Mouse (Mus musculus): Measurements from ENCODE around the gene Ptpn21. TPM values are rescaled to one million over a fixed set of nuclear protein-coding genes. Genes with fewer than 3 reads are reported as not detected.

The Ptpn21 gene
- 8.3 and 9.9 TPM in 2 replicates for polyA plus RNA-seq (2015; fragmentation: Nextera tagmentation; extraction: Ambion mirVana)

DNA sequence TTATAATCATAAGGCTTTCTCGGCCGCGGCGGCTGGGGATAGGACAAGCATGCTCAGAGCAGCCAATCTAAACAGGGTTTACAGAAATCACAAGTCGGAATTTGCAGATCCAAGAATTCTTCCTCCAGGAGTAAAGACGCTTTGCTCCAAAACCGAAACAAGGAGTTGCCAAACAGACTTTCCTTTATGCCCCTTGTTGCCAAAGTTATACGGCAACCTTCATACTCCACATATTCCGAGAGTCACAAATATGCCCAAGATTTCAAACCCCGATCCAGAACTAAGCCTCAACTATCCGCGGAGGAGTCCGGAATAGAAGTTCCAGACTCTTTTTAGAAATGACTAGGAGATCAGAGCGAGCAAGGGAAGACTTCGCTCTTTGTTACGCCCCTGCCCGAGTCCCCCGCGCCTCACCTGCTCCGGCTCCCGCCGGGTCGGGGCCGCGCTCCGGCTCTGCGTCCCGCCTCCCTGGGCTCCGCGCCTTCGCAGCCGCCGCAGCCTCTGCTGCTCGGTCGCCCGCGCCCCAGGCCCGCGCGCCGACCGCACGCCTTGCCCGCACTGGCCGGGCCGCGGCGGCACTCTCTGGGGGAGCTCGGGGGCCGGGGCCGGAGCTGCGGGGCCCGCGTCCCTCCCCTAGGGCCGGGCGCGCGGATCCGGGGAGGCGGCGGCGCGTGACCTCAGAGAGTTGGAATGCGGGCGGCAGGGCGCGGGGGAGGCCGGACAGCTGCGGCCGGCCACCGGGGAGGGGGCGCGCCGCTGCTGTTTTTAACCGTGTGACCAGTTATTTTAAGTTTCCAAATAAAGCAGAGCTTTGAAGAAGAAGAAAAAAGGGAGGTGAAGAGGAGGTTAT lies at the start of gene Ptpn21:
Ptpn21 (minus strand) TSS at position 455 of the 850 bp plus-strand sequence.
- peak within 1 kb of the TSS; percentile 59 for H3K4me2 ChIP-seq
- WGBS = under 1% methylated on average over 75 of the region's 75 CpGs
- H3K36me3 ChIP-seq = no peaks in the 10 kb centered on the region
- H3K4me3 ChIP-seq = peak within 1 kb of the TSS; percentile 85
- peaks cover 40% of the 10 kb centered on the region for H3K4me1 ChIP-seq (replicated peaks)
- H3K9me3 ChIP-seq (replicated peaks) = no peaks in the 10 kb centered on the region
- peak; percentile 77 for ATAC-seq (replicated peaks; ENCODE audit: insufficient number of reproducible peaks, insufficient read depth, low FRiP score, low read depth)
- peak within 1 kb of the TSS; percentile 97 for H3K9ac ChIP-seq
- H3K27ac ChIP-seq = peak within 1 kb of the TSS; percentile 98
- H3K27me3 ChIP-seq = no peaks in the 10 kb centered on the region

DNA sequence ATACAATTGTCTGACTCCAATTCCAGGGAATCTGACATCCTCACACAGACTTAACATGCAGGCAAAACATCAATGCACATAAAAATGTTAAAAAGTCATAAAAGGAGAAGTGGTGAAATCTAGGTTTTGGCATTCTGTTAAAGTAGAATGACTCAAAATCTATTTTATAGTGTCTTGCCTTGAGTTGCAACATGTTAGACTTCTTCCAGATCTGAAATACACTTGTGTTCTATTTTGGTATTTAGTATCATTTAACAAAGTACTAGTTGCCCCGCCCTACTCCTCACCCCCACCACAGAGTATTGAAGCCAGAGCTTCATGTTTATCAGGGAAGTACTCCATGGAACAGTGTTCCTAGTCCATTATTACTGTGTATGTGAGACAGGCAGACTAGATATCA lies 47.0 kb upstream of the Ptpn21 start:
- peaks cover 77% of the 10 kb centered on the region for H3K36me3 ChIP-seq

DNA sequence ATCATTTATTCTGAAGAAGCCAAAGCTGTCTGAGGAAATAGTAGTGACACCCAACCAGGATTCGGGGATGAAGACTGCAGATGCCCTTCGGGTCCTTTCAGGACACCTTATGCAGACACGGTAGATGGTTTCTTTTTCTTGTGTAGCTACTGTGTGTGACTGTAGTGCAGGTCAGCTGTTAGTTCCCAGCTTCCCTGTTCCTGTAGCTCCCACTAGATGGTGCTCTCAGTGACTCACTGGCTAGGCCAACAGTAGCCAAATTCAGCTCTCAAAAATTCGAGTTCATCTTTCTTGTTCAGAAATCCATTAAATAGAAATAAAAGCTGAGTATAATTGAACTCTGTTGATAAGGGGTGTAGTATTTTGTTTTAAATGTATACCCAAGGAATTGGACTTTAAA lies 41.9 kb upstream of the Ptpn21 start:
- Histone ChIP-seq H3K27me3 (no peaks in the 10 kb centered on the region), H3K9me3 (replicated peaks) (no peaks in the 10 kb centered on the region), H3K4me1 (replicated peaks) (no peaks in the 10 kb centered on the region), H3K4me2 (no peak overlapping the region), H3K4me3 (no peak overlapping the region), H3K27ac (no peak overlapping the region), H3K9ac (no peak overlapping the region), H3K36me3 (peaks cover 79% of the 10 kb centered on the region)
- WGBS = 79% methylated on average over 4 of the region's 4 CpGs
- ATAC-seq (replicated peaks; ENCODE audit: insufficient number of reproducible peaks, insufficient read depth, low FRiP score, low read depth) = no peak

More for the DNA sequence above, 47.0 kb upstream of the Ptpn21 start:
- Histone ChIP-seq H3K4me1 (replicated peaks) (no peaks in the 10 kb centered on the region), H3K4me3 (no peak overlapping the region), H3K27me3 (no peaks in the 10 kb centered on the region), H3K9ac (no peak overlapping the region), H3K27ac (no peak overlapping the region), H3K4me2 (no peak overlapping the region), H3K9me3 (replicated peaks) (no peaks in the 10 kb centered on the region)
- WGBS = 95% methylated on average over 1 of the region's 1 CpGs
- ATAC-seq (replicated peaks; ENCODE audit: insufficient number of reproducible peaks, insufficient read depth, low FRiP score, low read depth) = no peak

GRCm38 (mm10) chr12:98777509-98777908 lies 40.3 kb upstream of the Ptpn21 start:
- ATAC-seq (replicated peaks; ENCODE audit: insufficient number of reproducible peaks, insufficient read depth, low FRiP score, low read depth) = no peak
- Histone ChIP-seq H3K27me3 (no peaks in the 10 kb centered on the region), H3K4me3 (no peak overlapping the region), H3K27ac (no peak overlapping the region), H3K9ac (no peak overlapping the region), H3K9me3 (replicated peaks) (no peaks in the 10 kb centered on the region), H3K36me3 (peaks cover 70% of the 10 kb centered on the region), H3K4me2 (no peak overlapping the region), H3K4me1 (replicated peaks) (no peaks in the 10 kb centered on the region)
- 78% methylated on average over 3 of the region's 3 CpGs for WGBS

GRCm38 (mm10) chr12:98766241-98766640 lies 29.0 kb upstream of the Ptpn21 start:
- no peak for ATAC-seq (replicated peaks; ENCODE audit: insufficient number of reproducible peaks, insufficient read depth, low FRiP score, low read depth)
- Histone ChIP-seq H3K27me3 (no peaks in the 10 kb centered on the region), H3K9ac (no peak overlapping the region), H3K4me2 (no peak overlapping the region), H3K4me1 (replicated peaks) (no peaks in the 10 kb centered on the region), H3K4me3 (no peak overlapping the region), H3K27ac (no peak overlapping the region), H3K36me3 (peaks cover 72% of the 10 kb centered on the region), H3K9me3 (replicated peaks) (no peaks in the 10 kb centered on the region)
- 80% methylated on average over 2 of the region's 2 CpGs for WGBS

GRCm38 (mm10) chr12:98759700-98760099 lies 22.5 kb upstream of the Ptpn21 start:
- H3K27me3 ChIP-seq = no peaks in the 10 kb centered on the region
- H3K4me2 ChIP-seq = no peak overlapping the region
- H3K4me1 ChIP-seq (replicated peaks) = no peaks in the 10 kb centered on the region
- no peaks in the 10 kb centered on the region for H3K9me3 ChIP-seq (replicated peaks)
- H3K4me3 ChIP-seq = no peak overlapping the region
- 92% methylated on average over 6 of the region's 6 CpGs for WGBS
- H3K9ac ChIP-seq = no peak overlapping the region
- H3K27ac ChIP-seq = no peak overlapping the region
- peaks cover 67% of the 10 kb centered on the region for H3K36me3 ChIP-seq
- ATAC-seq (replicated peaks; ENCODE audit: insufficient number of reproducible peaks, insufficient read depth, low FRiP score, low read depth) = no peak

- no peaks in the 10 kb centered on the region for H3K4me1 ChIP-seq (replicated peaks)
- no peak for ATAC-seq (replicated peaks; ENCODE audit: insufficient number of reproducible peaks, insufficient read depth, low FRiP score, low read depth)
- H3K27ac ChIP-seq = no peak overlapping the region
- H3K9me3 ChIP-seq (replicated peaks) = no peaks in the 10 kb centered on the region
- no peak overlapping the region for H3K4me3 ChIP-seq
- H3K9ac ChIP-seq = no peak overlapping the region
- H3K4me2 ChIP-seq = no peak overlapping the region
- H3K36me3 ChIP-seq = peaks cover 59% of the 10 kb centered on the region
- no peaks in the 10 kb centered on the region for H3K27me3 ChIP-seq
- WGBS = 82% methylated on average over 6 of the region's 6 CpGs
Observed at GRCm38 (mm10) chr12:98757636-98758035, 20.4 kb upstream of the Ptpn21 start.

- Histone ChIP-seq H3K27me3 (no peaks in the 10 kb centered on the region), H3K27ac (peak overlapping the region; percentile 92), H3K9me3 (replicated peaks) (no peaks in the 10 kb centered on the region), H3K4me3 (peak overlapping the region; percentile 93), H3K4me1 (replicated peaks) (peaks cover 26% of the 10 kb centered on the region), H3K36me3 (no peaks in the 10 kb centered on the region), H3K4me2 (peak overlapping the region; percentile 70), H3K9ac (peak overlapping the region; percentile 95)
- no peak for ATAC-seq (replicated peaks; ENCODE audit: insufficient number of reproducible peaks, insufficient read depth, low FRiP score, low read depth)
- WGBS = under 1% methylated on average over 13 of the region's 14 CpGs
Observed at GRCm38 (mm10) chr12:98747380-98747753, 10.2 kb upstream of the Ptpn21 start.

DNA sequence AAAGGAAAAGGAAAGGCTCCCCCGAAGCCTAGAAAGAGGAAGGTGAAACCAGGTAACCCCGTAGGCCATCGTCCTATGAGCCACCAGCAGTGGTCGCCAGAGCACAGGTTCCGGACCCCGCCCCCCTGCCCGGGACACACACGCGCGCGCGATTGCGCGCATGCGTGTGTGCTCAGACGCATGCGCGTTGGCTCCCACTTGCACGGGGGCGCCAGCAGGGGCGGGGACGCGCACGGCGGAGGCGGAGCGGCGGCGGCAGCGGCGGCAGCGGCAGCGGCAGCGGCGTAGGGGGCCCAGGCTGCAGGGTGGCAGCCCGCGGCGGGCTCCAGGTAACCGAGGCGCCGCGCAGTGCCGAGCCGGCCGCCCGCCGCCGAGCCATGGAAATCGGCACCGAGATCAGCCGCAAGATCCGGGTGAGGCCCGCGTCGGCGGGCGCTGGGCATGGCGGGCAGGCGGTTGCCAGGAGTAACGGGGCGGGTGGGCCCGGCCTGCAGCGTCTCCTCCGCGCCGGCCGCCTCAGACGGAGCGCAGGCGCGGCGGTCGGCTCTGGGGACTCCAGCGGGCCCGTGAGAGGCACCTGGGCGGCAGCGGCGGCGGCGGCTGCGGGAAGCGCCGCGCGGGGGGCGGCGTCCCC lies 9.7 kb upstream of the Ptpn21 start, which contains the start of gene Zc3h14:
Zc3h14 (plus strand) TSS at position 219 of the 634 bp plus-strand sequence.
- H3K27ac ChIP-seq = peak within 1 kb of the TSS; percentile 92
- H3K4me1 ChIP-seq (replicated peaks) = peaks cover 26% of the 10 kb centered on the region
- peak; percentile 92 for ATAC-seq (replicated peaks; ENCODE audit: insufficient number of reproducible peaks, insufficient read depth, low FRiP score, low read depth)
- H3K36me3 ChIP-seq = no peaks in the 10 kb centered on the region
- H3K9me3 ChIP-seq (replicated peaks) = no peaks in the 10 kb centered on the region
- H3K4me3 ChIP-seq = peak within 1 kb of the TSS; percentile 93
- no peaks in the 10 kb centered on the region for H3K27me3 ChIP-seq
- H3K9ac ChIP-seq = peak within 1 kb of the TSS; percentile 95
- H3K4me2 ChIP-seq = peak within 1 kb of the TSS; percentile 70
- WGBS = under 1% methylated on average over 74 of the region's 87 CpGs

DNA sequence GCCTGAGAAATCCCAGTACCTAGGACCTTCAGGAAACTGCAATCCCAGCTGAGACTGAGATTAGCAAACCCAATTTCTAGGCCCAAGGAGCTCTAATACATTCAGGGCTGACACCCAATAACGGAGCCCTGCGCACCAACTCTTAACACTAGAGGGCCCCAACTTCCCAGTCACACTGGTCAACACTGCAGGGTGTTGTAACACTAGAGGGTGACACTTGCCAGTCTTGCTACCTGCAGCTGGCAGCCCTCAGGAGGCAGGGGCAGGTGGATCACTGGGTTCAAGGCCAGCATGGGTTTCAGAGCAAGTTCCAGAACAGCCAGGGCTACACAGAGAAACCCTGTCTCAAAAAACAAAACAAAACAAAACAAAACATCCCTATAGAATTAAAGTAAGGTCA lies 8.9 kb upstream of the Ptpn21 start:
- H3K4me1 ChIP-seq (replicated peaks) = peaks cover 31% of the 10 kb centered on the region
- H3K36me3 ChIP-seq = no peaks in the 10 kb centered on the region
- no peaks in the 10 kb centered on the region for H3K9me3 ChIP-seq (replicated peaks)
- H3K27me3 ChIP-seq = no peaks in the 10 kb centered on the region
- H3K27ac ChIP-seq = 0 out of 2 replicates have a peak overlapping the region, but pooled peaks have one; percentile 30
- no peak overlapping the region; the same call in 1 of the 2 replicates for H3K4me3 ChIP-seq
- WGBS = 14% methylated on average over 2 of the region's 2 CpGs
- H3K9ac ChIP-seq = no peak overlapping the region
- peak; percentile 44; the same call in 1 of the 2 replicates for ATAC-seq (replicated peaks; ENCODE audit: insufficient number of reproducible peaks, insufficient read depth, low FRiP score, low read depth)
- H3K4me2 ChIP-seq = no peak overlapping the region

DNA sequence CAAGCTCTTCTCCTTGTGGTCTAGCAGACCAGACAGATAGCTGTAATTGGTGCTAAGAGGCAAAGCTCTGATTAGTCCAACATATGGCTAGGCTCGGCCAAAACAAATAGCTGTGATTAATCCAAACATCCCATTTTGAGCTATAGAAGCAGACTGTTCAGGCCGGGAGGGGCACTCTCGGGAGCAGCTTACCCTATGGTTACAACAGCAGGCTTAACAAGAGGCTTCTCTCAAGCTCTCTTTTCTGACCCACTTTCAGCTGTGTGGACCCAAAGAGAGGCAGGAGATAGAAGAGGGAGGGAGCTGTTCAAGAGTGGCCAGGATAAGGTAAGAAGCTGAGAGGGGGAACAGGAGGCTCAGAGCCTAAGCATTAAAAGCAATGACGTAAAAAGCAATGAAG lies 8.4 kb upstream of the Ptpn21 start:
- no peak for ATAC-seq (replicated peaks; ENCODE audit: insufficient number of reproducible peaks, insufficient read depth, low FRiP score, low read depth)

More for the DNA sequence above, 8.4 kb upstream of the Ptpn21 start:
- no peaks in the 10 kb centered on the region for H3K36me3 ChIP-seq
- peaks cover 34% of the 10 kb centered on the region for H3K4me1 ChIP-seq (replicated peaks)
- no peak overlapping the region for H3K4me3 ChIP-seq
- H3K9me3 ChIP-seq (replicated peaks) = no peaks in the 10 kb centered on the region
- WGBS = 54% methylated on average over 4 of the region's 4 CpGs
- H3K4me2 ChIP-seq = no peak overlapping the region
- H3K27me3 ChIP-seq = no peaks in the 10 kb centered on the region
- H3K9ac ChIP-seq = no peak overlapping the region
- no peak overlapping the region for H3K27ac ChIP-seq

Data from heart, embryonic 15.5 days (tissue).